ENCODE assay signal across 13 mouse cellular contexts in genomic region chr17:51321025-51321424, GRCm38 (mm10).
DNase-seq lines count a peak whose midpoint lies in the region; ATAC-seq and TF ChIP-seq lines count a peak whose summit lies in the region.
"Had no signal": no experiment of that assay in that cellular context is flagged by ENCODE, and none has a peak within 500 bp of the region (broad histone marks: within the 10 kb centered on the region; RNA-seq: fewer than 3 reads in every experiment).

No protein-coding gene starts in this region.

- ATAC-seq in hindbrain, embryonic 15.5 days (ENCODE audit: low FRiP score, low read depth): peak; percentile 80; the same call in 1 of the 2 replicates
- no peak for ATAC-seq in monocyte, adult 5-6 weeks (replicated peaks; ENCODE audit: insufficient number of reproducible peaks, low FRiP score, low TSS enrichment, poor library complexity, severe bottlenecking)

- TF ChIP-seq EP300 in heart, adult 2 months (IDR thresholded peaks at IDR 0.05; ENCODE audit: insufficient read depth, low read depth, low read length): no peak

- DNase-seq in right cerebral cortex, adult 2 months (ENCODE audit: low spot score in 2 of 2): peak; percentile 7 to 12
- no peak for DNase-seq in right cerebral cortex, postnatal 25 days
- peak; percentile 7 to 27 for DNase-seq in cerebellum, postnatal 25 days
- peak; percentile 12 for DNase-seq in retina, postnatal 1 day
- DNase-seq in adrenal gland, adult 18-20 months (ENCODE audit: low spot score in 2 of 2): no peak
- DNase-seq in heart, adult 2 months: no peak
- DNase-seq: gastrocnemius, postnatal 14 days; spleen, adult 18-20 months had no signal

- 59% methylated on average over 5 of the region's 5 CpGs for WGBS in hindbrain, embryonic 15.5 days
- 77% methylated on average over 5 of the region's 5 CpGs for WGBS in heart, adult 2 months

- no peak overlapping the region for H3K4me2 ChIP-seq in hindbrain, embryonic 15.5 days
- H3K4me2 ChIP-seq: embryonic facial prominence, embryonic 12.5 days had no signal

- no peak for TF ChIP-seq CTCF in heart, adult 2 months (IDR thresholded peaks at IDR 0.05)

- H3K9me3 ChIP-seq in hindbrain, embryonic 15.5 days: no peaks in the 10 kb centered on the region
- H3K9me3 ChIP-seq: embryonic facial prominence, embryonic 12.5 days had no signal

- no peak overlapping the region for H3K4me3 ChIP-seq in hindbrain, embryonic 15.5 days
- no peak overlapping the region for H3K4me3 ChIP-seq in heart, adult 2 months
- H3K4me3 ChIP-seq: embryonic facial prominence, embryonic 12.5 days; layer of hippocampus, adult 2 months; myocyte had no signal

- intact Hi-C loops in heart, adult 2 months (cut with DNase I): no loop called here

- no peak for TF ChIP-seq POLR2A in heart, adult 2 months (IDR thresholded peaks at IDR 0.05; ENCODE audit: insufficient read depth, low read depth, low read length)

- H3K79me2 ChIP-seq in heart, adult 2 months (replicated peaks; ENCODE audit: control insufficient read depth, insufficient read depth, low read length): no peaks in the 10 kb centered on the region

- H3K4me1 ChIP-seq in hindbrain, embryonic 15.5 days (replicated peaks): no peaks in the 10 kb centered on the region
- H3K4me1 ChIP-seq in heart, adult 2 months (ENCODE audit: control insufficient read depth, insufficient read depth, low read length): no peaks in the 10 kb centered on the region
- H3K4me1 ChIP-seq: embryonic facial prominence, embryonic 12.5 days had no signal

- no peaks in the 10 kb centered on the region for H3K27me3 ChIP-seq in hindbrain, embryonic 15.5 days
- no peaks in the 10 kb centered on the region for H3K27me3 ChIP-seq in heart, adult 2 months (ENCODE audit: control insufficient read depth, insufficient read depth, low read length)
- H3K27me3 ChIP-seq: embryonic facial prominence, embryonic 12.5 days had no signal

- H3K27ac ChIP-seq in hindbrain, embryonic 15.5 days (replicated peaks): 0 out of 2 replicates have a peak overlapping the region, but pooled peaks have one; percentile 34
- no peak overlapping the region for H3K27ac ChIP-seq in heart, adult 2 months
- H3K27ac ChIP-seq: embryonic facial prominence, embryonic 12.5 days; layer of hippocampus, adult 2 months had no signal

- no peak overlapping the region for H3K9ac ChIP-seq in hindbrain, embryonic 15.5 days
- H3K9ac ChIP-seq in heart, adult 2 months (ENCODE audit: low read depth, low read length): no peak overlapping the region
- H3K9ac ChIP-seq: embryonic facial prominence, embryonic 12.5 days had no signal

- no peaks in the 10 kb centered on the region for H3K36me3 ChIP-seq in hindbrain, embryonic 15.5 days
- H3K36me3 ChIP-seq in heart, adult 2 months (ENCODE audit: control insufficient read depth, insufficient read depth, low read length): no peaks in the 10 kb centered on the region
- H3K36me3 ChIP-seq: embryonic facial prominence, embryonic 12.5 days had no signal

Comparison
In these comparisons a context has a peak if more than half of its experiments do, and no peak if none do; other contexts are left out.
1. DNase-seq: peak in right cerebral cortex, adult 2 months (2 of 2), cerebellum, postnatal 25 days (2 of 2) and retina, postnatal 1 day (single experiment); none in right cerebral cortex, postnatal 25 days (single experiment), adrenal gland, adult 18-20 months (0 of 2) and heart, adult 2 months (0 of 2).